Mouse (Mus musculus) cerebellum, adult 8-10 months (tissue): Measurements from ENCODE around the gene Cx3cl1.
A peak's percentile ranks its signal among the peaks of the same experiment; 100 is the strongest.

Experiments
- DNase-seq: peaks from one replicate; pipeline ENCODE4 v3.0.0; 2022

Cx3cl1 gene

GRCm38 (mm10) chr8:94771941-94772670 lies at the start of gene Cx3cl1:
Cx3cl1 (plus strand) TSS chr8:94772009.
- peak; percentile 76 for DNase-seq

GRCm38 (mm10) chr8:94725998-94726397 lies 45.8 kb upstream of the Cx3cl1 start:
- no peak for DNase-seq

- DNase-seq: no peak
Observed at GRCm38 (mm10) chr8:94729301-94729700, 42.5 kb upstream of the Cx3cl1 start.

- DNase-seq: no peak
Observed at GRCm38 (mm10) chr8:94733821-94734465, 37.9 kb upstream of the Cx3cl1 start.

GRCm38 (mm10) chr8:94734735-94735350 lies 37.0 kb upstream of the Cx3cl1 start:
- DNase-seq: no peak

GRCm38 (mm10) chr8:94735426-94736094 lies 36.2 kb upstream of the Cx3cl1 start:
- no peak for DNase-seq

- DNase-seq: no peak
Observed at GRCm38 (mm10) chr8:94739829-94740228, 32.0 kb upstream of the Cx3cl1 start.

- DNase-seq: no peak
Observed at GRCm38 (mm10) chr8:94740591-94740990, 31.2 kb upstream of the Cx3cl1 start.

GRCm38 (mm10) chr8:94741726-94742125 lies 30.1 kb upstream of the Cx3cl1 start:
- DNase-seq: no peak

GRCm38 (mm10) chr8:94744484-94744883 lies 27.3 kb upstream of the Cx3cl1 start:
- DNase-seq: no peak

- DNase-seq: no peak
Observed at GRCm38 (mm10) chr8:94744972-94745371, 26.8 kb upstream of the Cx3cl1 start.

- no peak for DNase-seq
Observed at GRCm38 (mm10) chr8:94745476-94746184, 26.2 kb upstream of the Cx3cl1 start, which contains the start of gene Ccl22. Ccl22 (plus strand) TSS chr8:94745590.

- DNase-seq: no peak
Observed at GRCm38 (mm10) chr8:94746832-94747231, 25.0 kb upstream of the Cx3cl1 start.

GRCm38 (mm10) chr8:94748363-94748762 lies 23.4 kb upstream of the Cx3cl1 start:
- no peak for DNase-seq

- DNase-seq: no peak
Observed at GRCm38 (mm10) chr8:94749942-94750341, 21.9 kb upstream of the Cx3cl1 start.

- no peak for DNase-seq
Observed at GRCm38 (mm10) chr8:94751023-94751849, 20.6 kb upstream of the Cx3cl1 start.

GRCm38 (mm10) chr8:94754006-94754405 lies 17.8 kb upstream of the Cx3cl1 start:
- DNase-seq: no peak

- no peak for DNase-seq
Observed at GRCm38 (mm10) chr8:94754486-94754885, 17.3 kb upstream of the Cx3cl1 start.

GRCm38 (mm10) chr8:94767035-94767434 lies 4.8 kb upstream of the Cx3cl1 start:
- no peak for DNase-seq

- peak; percentile 33 for DNase-seq
Observed at GRCm38 (mm10) chr8:94770945-94771344, 864 bp upstream of the Cx3cl1 start.

- DNase-seq: no peak
Observed at GRCm38 (mm10) chr8:94773048-94773447, 1.2 kb downstream of the Cx3cl1 start.

- DNase-seq: peak; percentile 24
Observed at GRCm38 (mm10) chr8:94773700-94774171, 1.9 kb downstream of the Cx3cl1 start.
